Mouse (Mus musculus) neural tube, embryonic 15.5 days (tissue): ENCODE measurements around the gene Timm13. TPM values are rescaled to one million over a fixed set of nuclear protein-coding genes. Genes with fewer than 3 reads are reported as not detected.

Experiments
- ATAC-seq: fragments of 200-750 bp; cut with Nextera tagmentation; 2 replicates; pipeline ENCODE4 v1.8.0; 2017; ENCODE audit warnings: mild to moderate bottlenecking, moderate TSS enrichment, moderate library complexity; ENCODE audit not compliant: low FRiP score
- H3K27ac ChIP-seq: fragments of 300-500 bp; sonication (generic); replicated peaks from 2 replicates; pipeline ENCODE4 v1.5.1; 2015; ENCODE audit warnings: mild to moderate bottlenecking, inconsistent platforms
- H3K27me3 ChIP-seq: fragments of 300-500 bp; sonication (generic); replicated peaks from 2 replicates; pipeline ENCODE4 v1.6.1; 2015; ENCODE audit warnings: inconsistent platforms
- H3K36me3 ChIP-seq: fragments of 300-500 bp; sonication (generic); 2 replicates; pipeline ENCODE4 v1.6.1; 2015; ENCODE audit warnings: inconsistent platforms
- H3K4me1 ChIP-seq: fragments of 300-500 bp; sonication (generic); 2 replicates; pipeline ENCODE4 v1.6.1; 2015; ENCODE audit warnings: inconsistent platforms
- H3K4me2 ChIP-seq: fragments of 300-500 bp; sonication (generic); 2 replicates; pipeline ENCODE4 v1.6.1; 2015; ENCODE audit warnings: inconsistent platforms, mild to moderate bottlenecking, moderate library complexity
- H3K4me3 ChIP-seq: fragments of 300-500 bp; sonication (generic); replicated peaks from 2 replicates; pipeline ENCODE4 v1.5.1; 2015; ENCODE audit warnings: mild to moderate bottlenecking, inconsistent platforms
- H3K9ac ChIP-seq: fragments of 300-500 bp; sonication (generic); replicated peaks from 2 replicates; pipeline ENCODE4 v1.6.1; 2015; ENCODE audit warnings: mild to moderate bottlenecking, inconsistent platforms
- H3K9me3 ChIP-seq: fragments of 300-500 bp; sonication (generic); replicated peaks from 2 replicates; pipeline ENCODE4 v1.6.1; 2016; ENCODE audit warnings: inconsistent platforms
- WGBS: fragments of 180-500 bp; shearing (Covaris S2); methylation state at CpG from one replicate; pipeline ENCODE4 v1.1.7; 2015; ENCODE audit warnings: mixed read lengths; 5-methylcytosine and 5-hydroxymethylcytosine counted together
- polyA plus RNA-seq: library from polyadenylated mRNA; unstranded; fragments of >200 nt; fragmentation: Nextera tagmentation; extraction: Ambion mirVana; gene quantifications from 2 replicates; pipeline ENCODE4 v1.2.1, GENCODE M21; 2015

Timm13 gene
- polyA plus RNA-seq, 1 experiment from 2014 or later: 359 TPM

DNA sequence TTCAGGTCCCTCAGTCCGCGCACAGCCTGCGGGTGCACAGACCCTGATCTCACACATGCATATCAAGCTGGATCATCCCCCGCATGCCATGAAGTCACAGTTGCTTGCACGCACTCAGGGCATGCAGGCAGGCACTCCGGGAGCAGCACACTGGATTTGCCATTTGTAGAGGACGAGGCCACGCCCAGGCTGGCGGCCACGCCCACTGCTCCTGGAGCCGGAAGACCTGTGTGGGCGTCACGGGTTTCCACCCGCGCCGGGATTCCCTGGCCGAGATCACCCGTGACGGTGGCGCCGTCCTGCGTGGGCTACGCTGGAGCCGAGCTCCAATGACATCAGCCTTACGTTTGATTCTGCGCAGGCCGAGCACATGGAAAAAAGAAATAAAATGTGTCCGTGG is 38.9 kb upstream of the Timm13 start:
- Histone ChIP-seq H3K4me1 (peaks cover 59% of the 10 kb centered on the region), H3K27ac (peak overlapping the region; percentile 80), H3K9me3 (no peaks in the 10 kb centered on the region), H3K36me3 (no peaks in the 10 kb centered on the region), H3K27me3 (peaks cover 24% of the 10 kb centered on the region), H3K4me2 (peak overlapping the region; percentile 73), H3K4me3 (peak overlapping the region; percentile 35), H3K9ac (peak overlapping the region; percentile 37)
- 3% methylated on average over 28 of the region's 28 CpGs for WGBS
- peak; percentile 76 for ATAC-seq

GRCm38 (mm10) chr10:80938831-80939550 is 38.2 kb upstream of the Timm13 start:
- Histone ChIP-seq H3K4me1 (peaks cover 61% of the 10 kb centered on the region), H3K27me3 (peaks cover 31% of the 10 kb centered on the region), H3K9me3 (no peaks in the 10 kb centered on the region), H3K4me3 (peak overlapping the region; percentile 35), H3K36me3 (no peaks in the 10 kb centered on the region), H3K9ac (peak overlapping the region; percentile 37; the same call in 1 of the 2 replicates), H3K27ac (peak overlapping the region; percentile 80), H3K4me2 (peak overlapping the region; percentile 73)
- WGBS: 10% methylated on average over 15 of the region's 15 CpGs
- peak; percentile 39 for ATAC-seq

DNA sequence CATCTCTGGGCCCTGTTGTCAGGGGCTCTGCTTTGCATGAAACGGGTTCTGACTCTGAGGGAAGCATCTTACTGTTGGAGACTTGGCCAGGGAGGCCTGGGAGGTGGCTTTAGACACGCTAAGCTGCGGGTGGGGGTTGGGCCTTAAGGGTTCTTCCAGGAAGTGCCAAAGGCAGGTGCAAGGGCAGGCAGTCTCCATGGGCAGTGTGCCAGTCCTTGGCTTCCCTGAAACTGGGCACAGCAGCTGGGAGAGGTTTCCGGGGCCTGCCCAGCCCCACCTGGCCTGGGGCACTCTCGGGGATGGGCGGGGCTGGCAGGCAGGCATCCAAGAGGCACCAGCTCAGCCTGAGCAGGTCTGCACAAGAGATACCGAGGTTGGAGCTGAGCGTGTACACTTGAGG is 36.9 kb upstream of the Timm13 start:
- no peak for ATAC-seq
- Histone ChIP-seq H3K4me2 (no peak overlapping the region), H3K4me3 (no peak overlapping the region), H3K27ac (no peak overlapping the region), H3K27me3 (peaks cover 44% of the 10 kb centered on the region), H3K9ac (no peak overlapping the region), H3K36me3 (no peaks in the 10 kb centered on the region), H3K9me3 (no peaks in the 10 kb centered on the region), H3K4me1 (peaks cover 74% of the 10 kb centered on the region)
- 22% methylated on average over 8 of the region's 8 CpGs for WGBS

DNA sequence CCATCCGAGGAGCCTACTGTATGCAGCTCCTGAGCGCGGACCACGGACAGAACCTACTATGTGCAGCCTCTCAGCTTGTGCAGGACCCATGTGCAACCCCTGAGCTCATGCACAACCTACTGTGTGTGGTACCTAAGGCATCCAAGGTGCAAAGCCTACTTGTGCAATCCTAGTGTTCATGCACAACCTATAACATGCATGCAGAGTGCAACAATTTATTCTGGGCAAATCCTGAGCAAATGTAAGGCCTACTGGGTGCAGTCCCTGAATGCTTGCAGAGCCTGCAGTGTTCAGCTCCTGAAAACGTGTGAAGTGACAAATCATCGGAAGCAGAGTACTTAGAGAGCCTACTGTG is 36.0 kb upstream of the Timm13 start:
- Histone ChIP-seq H3K36me3 (no peaks in the 10 kb centered on the region), H3K4me3 (peak overlapping the region; percentile 27), H3K27ac (no peak overlapping the region), H3K9me3 (no peaks in the 10 kb centered on the region), H3K4me2 (peak overlapping the region; percentile 59), H3K27me3 (peaks cover 53% of the 10 kb centered on the region), H3K9ac (no peak overlapping the region), H3K4me1 (peaks cover 83% of the 10 kb centered on the region)
- WGBS: 14% methylated on average over 6 of the region's 6 CpGs
- no peak for ATAC-seq

DNA sequence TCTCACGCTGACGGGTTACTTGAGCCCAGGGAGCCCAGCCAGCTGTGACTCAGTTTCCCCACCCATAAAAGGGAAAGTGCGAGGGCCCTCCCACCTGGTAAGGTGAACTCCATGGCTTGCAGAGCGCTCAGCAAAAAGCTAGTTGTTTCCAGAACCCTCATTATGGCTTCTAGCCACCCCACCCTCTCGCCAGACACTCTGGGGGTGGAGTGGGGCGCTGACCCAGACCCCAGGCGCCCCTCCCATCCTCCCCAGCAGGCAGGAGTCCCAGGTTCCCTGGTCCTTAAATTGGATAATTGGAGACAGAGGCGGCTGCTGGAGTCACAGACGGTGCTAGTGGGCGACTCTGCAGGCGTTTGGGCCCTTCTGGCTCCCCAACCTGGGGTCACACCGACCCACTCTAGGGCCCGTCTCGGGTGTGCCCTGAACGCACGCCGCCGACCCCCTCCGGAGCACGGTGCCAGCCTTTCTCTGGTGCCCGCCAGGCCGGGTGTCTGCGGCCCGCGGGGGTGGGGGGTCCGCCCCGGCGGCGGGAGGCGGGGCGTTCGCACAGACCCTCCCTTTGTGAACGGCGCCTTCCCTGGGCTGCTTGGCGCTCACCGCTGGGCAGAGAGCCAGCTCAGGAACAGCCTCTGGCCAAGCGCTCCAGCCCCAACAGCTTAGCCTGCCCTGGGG is 35.5 kb upstream of the Timm13 start:
- Histone ChIP-seq H3K4me1 (peaks cover 88% of the 10 kb centered on the region), H3K27me3 (peaks cover 58% of the 10 kb centered on the region), H3K4me2 (peak overlapping the region; percentile 59), H3K4me3 (peak overlapping the region; percentile 27), H3K36me3 (no peaks in the 10 kb centered on the region), H3K27ac (peak overlapping the region; percentile 63; the same call in 1 of the 2 replicates), H3K9me3 (no peaks in the 10 kb centered on the region), H3K9ac (peak overlapping the region; percentile 37; the same call in 1 of the 2 replicates)
- 1% methylated on average over 37 of the region's 37 CpGs for WGBS
- ATAC-seq: peak; percentile 22; the same call in 1 of the 2 replicates

DNA sequence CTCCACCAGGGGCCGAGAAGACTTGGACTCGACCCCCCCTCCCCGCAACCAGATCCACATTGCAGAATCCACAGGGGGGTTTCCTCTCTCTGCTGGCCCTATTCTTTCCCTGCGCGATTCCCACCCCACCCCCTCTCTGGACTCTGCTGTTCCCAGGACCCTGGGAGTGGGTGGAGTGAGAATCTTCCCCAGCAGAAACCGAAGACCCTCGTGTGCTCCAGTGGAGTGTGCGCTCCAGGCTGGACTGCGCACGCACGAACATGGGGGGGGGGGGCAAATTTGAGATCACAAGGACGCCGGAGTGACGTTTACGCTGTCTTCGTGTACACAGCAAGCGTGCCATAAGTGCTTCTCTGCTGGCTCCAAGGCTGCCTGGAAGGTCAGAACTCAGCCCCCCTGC is 34.9 kb upstream of the Timm13 start:
- ATAC-seq: peak; percentile 12; the same call in 1 of the 2 replicates
- 4% methylated on average over 16 of the region's 17 CpGs for WGBS
- Histone ChIP-seq H3K9me3 (no peaks in the 10 kb centered on the region), H3K4me3 (peak overlapping the region; percentile 27), H3K9ac (no peak overlapping the region), H3K4me2 (peak overlapping the region; percentile 59), H3K27me3 (peaks cover 64% of the 10 kb centered on the region), H3K36me3 (no peaks in the 10 kb centered on the region), H3K4me1 (peaks cover 89% of the 10 kb centered on the region), H3K27ac (peak overlapping the region; percentile 63; the same call in 1 of the 2 replicates)

DNA sequence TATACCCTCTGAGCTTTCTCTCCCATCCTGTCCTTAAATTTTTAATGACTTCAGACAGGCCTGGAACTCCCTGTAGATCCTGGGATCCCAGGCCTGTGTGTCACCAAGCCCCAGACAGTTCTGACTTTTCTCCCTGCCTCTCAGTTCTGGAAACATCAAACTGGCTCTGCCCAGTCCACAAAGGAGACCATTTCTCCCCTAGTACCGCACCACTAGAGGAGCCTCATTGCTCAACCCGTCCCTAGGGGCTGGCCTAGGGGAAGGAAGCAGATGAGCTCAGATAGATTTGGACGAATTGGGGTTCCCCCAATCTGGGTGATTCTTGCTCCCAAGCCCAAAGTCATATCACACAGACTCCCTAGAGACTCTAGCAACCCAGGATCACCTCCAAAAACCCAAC is 34.5 kb upstream of the Timm13 start:
- no peak overlapping the region for H3K4me3 ChIP-seq
- 2% methylated on average over 3 of the region's 3 CpGs for WGBS
- no peak overlapping the region for H3K9ac ChIP-seq
- no peaks in the 10 kb centered on the region for H3K36me3 ChIP-seq
- ATAC-seq: no peak
- H3K9me3 ChIP-seq: no peaks in the 10 kb centered on the region
- H3K27me3 ChIP-seq: peaks cover 68% of the 10 kb centered on the region
- peaks cover 89% of the 10 kb centered on the region for H3K4me1 ChIP-seq
- H3K27ac ChIP-seq: no peak overlapping the region; the same call in 1 of the 2 replicates
- H3K4me2 ChIP-seq: peak overlapping the region; percentile 59

- Histone ChIP-seq H3K27me3 (peaks cover 70% of the 10 kb centered on the region), H3K36me3 (no peaks in the 10 kb centered on the region), H3K9me3 (no peaks in the 10 kb centered on the region), H3K9ac (no peak overlapping the region), H3K27ac (no peak overlapping the region), H3K4me3 (peak overlapping the region; percentile 15; the same call in 1 of the 2 replicates), H3K4me1 (peaks cover 85% of the 10 kb centered on the region), H3K4me2 (peak overlapping the region; percentile 88)
- WGBS: 36% methylated on average over 14 of the region's 14 CpGs
- ATAC-seq: no peak
These were observed 33.6 kb upstream of the Timm13 start for GRCm38 (mm10) chr10:80934136-80934985.

- H3K4me2 ChIP-seq: peak overlapping the region; percentile 88
- H3K4me1 ChIP-seq: peaks cover 84% of the 10 kb centered on the region
- peak overlapping the region; percentile 15 for H3K4me3 ChIP-seq
- H3K9ac ChIP-seq: no peak overlapping the region
- H3K36me3 ChIP-seq: no peaks in the 10 kb centered on the region
- no peak for ATAC-seq
- peaks cover 70% of the 10 kb centered on the region for H3K27me3 ChIP-seq
- no peaks in the 10 kb centered on the region for H3K9me3 ChIP-seq
- WGBS: 3% methylated on average over 21 of the region's 21 CpGs
- no peak overlapping the region for H3K27ac ChIP-seq
These were observed 32.7 kb upstream of the Timm13 start for GRCm38 (mm10) chr10:80933421-80933979.

GRCm38 (mm10) chr10:80932700-80933420 is 32.1 kb upstream of the Timm13 start:
- 3% methylated on average over 17 of the region's 17 CpGs for WGBS
- H3K27ac ChIP-seq: no peak overlapping the region
- peaks cover 70% of the 10 kb centered on the region for H3K27me3 ChIP-seq
- peak overlapping the region; percentile 88 for H3K4me2 ChIP-seq
- H3K4me1 ChIP-seq: peaks cover 79% of the 10 kb centered on the region
- H3K36me3 ChIP-seq: no peaks in the 10 kb centered on the region
- peak overlapping the region; percentile 50 for H3K4me3 ChIP-seq
- no peaks in the 10 kb centered on the region for H3K9me3 ChIP-seq
- H3K9ac ChIP-seq: no peak overlapping the region
- ATAC-seq: no peak

DNA sequence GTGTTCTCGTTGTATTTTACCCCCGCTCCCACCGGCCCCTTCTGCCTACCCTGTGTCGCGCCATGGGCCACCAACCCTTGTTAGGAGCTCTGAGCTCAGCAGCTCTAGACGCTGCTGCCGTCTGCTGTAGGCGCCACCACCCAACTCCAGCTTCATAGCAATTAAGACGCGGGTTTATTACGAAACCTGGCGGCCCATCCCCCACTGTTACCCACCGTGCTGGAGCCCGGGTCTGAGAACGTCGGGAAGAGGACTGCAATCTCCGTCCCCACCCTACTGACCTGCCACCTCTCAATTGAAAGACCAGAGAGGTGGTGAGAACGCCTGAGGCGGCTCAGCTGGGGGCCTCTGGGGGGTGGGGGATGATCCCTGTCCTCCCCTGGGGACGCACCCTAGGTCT is 31.4 kb upstream of the Timm13 start:
- no peaks in the 10 kb centered on the region for H3K9me3 ChIP-seq
- H3K27ac ChIP-seq: no peak overlapping the region
- H3K27me3 ChIP-seq: peaks cover 68% of the 10 kb centered on the region
- 1% methylated on average over 20 of the region's 20 CpGs for WGBS
- peak overlapping the region; percentile 50 for H3K4me3 ChIP-seq
- ATAC-seq: no peak
- peak overlapping the region; percentile 88 for H3K4me2 ChIP-seq
- H3K9ac ChIP-seq: no peak overlapping the region
- H3K4me1 ChIP-seq: peaks cover 72% of the 10 kb centered on the region
- no peaks in the 10 kb centered on the region for H3K36me3 ChIP-seq
